10 mouse cellular contexts compared by ENCODE assay signal in the genomic region with DNA sequence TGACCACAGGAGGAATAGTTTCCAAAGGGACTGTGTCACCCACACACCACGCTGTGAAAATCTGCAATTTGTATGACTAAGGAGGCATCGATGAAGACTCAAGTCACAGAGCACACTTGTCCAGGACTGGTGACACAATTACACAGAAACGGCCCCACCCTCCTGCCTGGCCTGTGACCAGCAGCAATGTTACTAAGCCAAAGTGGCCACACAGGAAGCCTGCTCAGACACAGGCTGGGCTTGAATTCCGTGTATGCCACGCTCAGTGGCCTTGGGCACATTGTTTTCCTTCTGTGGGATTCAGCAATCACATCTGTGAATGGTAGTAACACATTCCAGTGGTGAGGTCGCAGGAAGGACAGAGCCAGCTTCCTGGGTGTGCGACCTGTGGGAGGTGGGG.
DNase-seq lines count a peak whose midpoint lies in the region; ATAC-seq lines count a peak whose summit lies in the region.
"Had no signal": no experiment of that assay in that cellular context is flagged by ENCODE, and none has a peak within 500 bp of the region (broad histone marks: within the 10 kb centered on the region; RNA-seq: fewer than 3 reads in every experiment).

No protein-coding gene starts in this region.

- no peak for ATAC-seq in heart, embryonic 13.5 days (ENCODE audit: extremely low read depth, insufficient number of reproducible peaks, low FRiP score, low TSS enrichment)
- ATAC-seq in lung, embryonic 15.5 days (ENCODE audit: borderline replicate concordance, extremely low read depth, low FRiP score, low TSS enrichment), result peak; percentile 46; the same call in 1 of the 2 replicates
- no peak for ATAC-seq in midbrain, embryonic 15.5 days (replicated peaks)
- ATAC-seq: forebrain, embryonic 13.5 days; liver, embryonic 12.5 days had no signal

- WGBS in heart, embryonic 13.5 days, result 57% methylated on average over 7 of the region's 7 CpGs
- WGBS in lung, embryonic 15.5 days, result 43% methylated on average over 7 of the region's 7 CpGs
- 76% methylated on average over 7 of the region's 7 CpGs for WGBS in midbrain, embryonic 15.5 days

- no peak overlapping the region for H3K9ac ChIP-seq in heart, embryonic 13.5 days
- no peak overlapping the region for H3K9ac ChIP-seq in lung, embryonic 15.5 days
- no peak overlapping the region for H3K9ac ChIP-seq in midbrain, embryonic 15.5 days
- H3K9ac ChIP-seq: forebrain, embryonic 13.5 days; liver, embryonic 12.5 days had no signal

- DNase-seq in gastrocnemius, adult 18-20 months (ENCODE audit: low spot score), result peak; percentile 34
- no peak for DNase-seq in gastrocnemius, adult 8-10 months (ENCODE audit: low spot score in 2 of 2)
- peak; percentile 23 for DNase-seq in ES-CJ7 (ENCODE audit: low read depth, low spot score)
- no peak for DNase-seq in thymus, postnatal 25 days
- DNase-seq in embryo, embryonic 10 days (ENCODE audit: low spot score), result no peak

- peaks cover 86% of the 10 kb centered on the region for H3K4me1 ChIP-seq in heart, embryonic 13.5 days
- peaks cover 50% of the 10 kb centered on the region for H3K4me1 ChIP-seq in lung, embryonic 15.5 days
- H3K4me1 ChIP-seq in midbrain, embryonic 15.5 days, result peaks cover 18% of the 10 kb centered on the region

- H3K27ac ChIP-seq in heart, embryonic 13.5 days (replicated peaks), result peak overlapping the region; percentile 6; the same call in 1 of the 2 replicates
- H3K27ac ChIP-seq in lung, embryonic 15.5 days, result no peak overlapping the region
- H3K27ac ChIP-seq in midbrain, embryonic 15.5 days, result no peak overlapping the region
- H3K27ac ChIP-seq: forebrain, embryonic 13.5 days; liver, embryonic 12.5 days had no signal

- no peak overlapping the region for H3K4me3 ChIP-seq in heart, embryonic 13.5 days
- no peak overlapping the region for H3K4me3 ChIP-seq in lung, embryonic 15.5 days
- no peak overlapping the region for H3K4me3 ChIP-seq in midbrain, embryonic 15.5 days
- H3K4me3 ChIP-seq: forebrain, embryonic 13.5 days; liver, embryonic 12.5 days had no signal

- H3K36me3 ChIP-seq in heart, embryonic 13.5 days, result no peaks in the 10 kb centered on the region
- no peaks in the 10 kb centered on the region for H3K36me3 ChIP-seq in lung, embryonic 15.5 days
- H3K36me3 ChIP-seq in midbrain, embryonic 15.5 days (replicated peaks), result no peaks in the 10 kb centered on the region
- H3K36me3 ChIP-seq: liver, embryonic 12.5 days had no signal

- no peaks in the 10 kb centered on the region for H3K27me3 ChIP-seq in heart, embryonic 13.5 days (replicated peaks)
- H3K27me3 ChIP-seq in lung, embryonic 15.5 days, result no peaks in the 10 kb centered on the region
- H3K27me3 ChIP-seq in midbrain, embryonic 15.5 days (replicated peaks), result no peaks in the 10 kb centered on the region
- H3K27me3 ChIP-seq: forebrain, embryonic 13.5 days; liver, embryonic 12.5 days had no signal

- H3K4me2 ChIP-seq in heart, embryonic 13.5 days, result no peak overlapping the region
- no peak overlapping the region for H3K4me2 ChIP-seq in lung, embryonic 15.5 days
- H3K4me2 ChIP-seq in midbrain, embryonic 15.5 days, result no peak overlapping the region
- H3K4me2 ChIP-seq: forebrain, embryonic 13.5 days; liver, embryonic 12.5 days had no signal

- H3K9me3 ChIP-seq in heart, embryonic 13.5 days, result no peaks in the 10 kb centered on the region
- no peaks in the 10 kb centered on the region for H3K9me3 ChIP-seq in lung, embryonic 15.5 days
- H3K9me3 ChIP-seq in midbrain, embryonic 15.5 days, result no peaks in the 10 kb centered on the region
- H3K9me3 ChIP-seq: forebrain, embryonic 13.5 days; liver, embryonic 12.5 days had no signal

Comparison
In these comparisons a context has a peak if more than half of its experiments do, and no peak if none do; other contexts are left out.
1. DNase-seq: peak in gastrocnemius, adult 18-20 months (single experiment) and ES-CJ7 (single experiment); none in gastrocnemius, adult 8-10 months (0 of 2), thymus, postnatal 25 days (single experiment) and embryo, embryonic 10 days (single experiment).